Mouse (Mus musculus): ENCODE results near the gene Snrnp27. TPM values are rescaled to one million over a fixed set of nuclear protein-coding genes. Genes with fewer than 3 reads are reported as not detected.

Snrnp27 gene
- polyA plus RNA-seq, 1 experiment from 2014 or later, result 113 TPM

- no peaks in the 10 kb centered on the region for H3K9me3 ChIP-seq
- H3K4me3 ChIP-seq, result no peak overlapping the region
- ATAC-seq (replicated peaks), result no peak
- H3K36me3 ChIP-seq, result no peaks in the 10 kb centered on the region
- no peaks in the 10 kb centered on the region for H3K4me1 ChIP-seq
- 74% methylated on average over 2 of the region's 2 CpGs for WGBS
- H3K9ac ChIP-seq (replicated peaks), result no peak overlapping the region
- H3K4me2 ChIP-seq (replicated peaks), result no peak overlapping the region
- H3K27ac ChIP-seq (replicated peaks), result no peak overlapping the region
- H3K27me3 ChIP-seq, result no peaks in the 10 kb centered on the region
Observed at GRCm38 (mm10) chr6:86636495-86636894, 47.8 kb downstream of the Snrnp27 start.

GRCm38 (mm10) chr6:86630141-86630540 lies 54.2 kb downstream of the Snrnp27 start:
- no peaks in the 10 kb centered on the region for H3K36me3 ChIP-seq
- H3K27me3 ChIP-seq, result no peaks in the 10 kb centered on the region
- H3K4me3 ChIP-seq, result no peak overlapping the region
- H3K27ac ChIP-seq (replicated peaks), result no peak overlapping the region
- ATAC-seq (replicated peaks), result no peak
- H3K9me3 ChIP-seq, result no peaks in the 10 kb centered on the region
- no peak overlapping the region for H3K4me2 ChIP-seq (replicated peaks)
- no peaks in the 10 kb centered on the region for H3K4me1 ChIP-seq
- WGBS, result 58% methylated on average over 3 of the region's 3 CpGs
- no peak overlapping the region for H3K9ac ChIP-seq (replicated peaks)

GRCm38 (mm10) chr6:86627946-86628345 lies 56.4 kb downstream of the Snrnp27 start, which contains the start of gene Asprv1:
Asprv1 (plus strand) TSS chr6:86628164.
- Histone ChIP-seq H3K4me2 (replicated peaks) (no peak within 1 kb of the TSS), H3K36me3 (no peaks in the 10 kb centered on the region), H3K4me1 (peaks cover 6% of the 10 kb centered on the region; the same call in 1 of the 2 replicates), H3K27ac (replicated peaks) (no peak within 1 kb of the TSS), H3K4me3 (no peak within 1 kb of the TSS), H3K9ac (replicated peaks) (no peak within 1 kb of the TSS), H3K27me3 (no peaks in the 10 kb centered on the region), H3K9me3 (no peaks in the 10 kb centered on the region)
- WGBS, result 46% methylated on average over 10 of the region's 10 CpGs
- ATAC-seq (replicated peaks), result no peak

Other genes with a start within 250 kb of the Snrnp27 start
- 33.2 and 35.3 TPM in 2 replicates for gene C87436, start 246.1 kb downstream of the Snrnp27 start, polyA plus RNA-seq (2015; fragmentation: Nextera tagmentation; extraction: Ambion mirVana)
- gene Pcbp1, start 158.2 kb downstream of the Snrnp27 start, polyA plus RNA-seq (2015; fragmentation: Nextera tagmentation; extraction: Ambion mirVana), result 409 and 412 TPM in 2 replicates
- gene Asprv1, start 56.4 kb downstream of the Snrnp27 start, polyA plus RNA-seq (2015; fragmentation: Nextera tagmentation; extraction: Ambion mirVana), result 0.59 and 0.61 TPM in 2 replicates
- gene Mxd1, start 15.4 kb downstream of the Snrnp27 start, polyA plus RNA-seq (2015; fragmentation: Nextera tagmentation; extraction: Ambion mirVana), result 22.8 and 23.2 TPM in 2 replicates
- 48.3 TPM in 2 replicates for gene Gmcl1, start 48.9 kb upstream of the Snrnp27 start, polyA plus RNA-seq (2015; fragmentation: Nextera tagmentation; extraction: Ambion mirVana)
- gene Anxa4, start 109.1 kb upstream of the Snrnp27 start, polyA plus RNA-seq (2015; fragmentation: Nextera tagmentation; extraction: Ambion mirVana), result 5.8 and 5.9 TPM in 2 replicates
- gene Aak1, start 165.0 kb upstream of the Snrnp27 start, polyA plus RNA-seq (2015; fragmentation: Nextera tagmentation; extraction: Ambion mirVana), result 36.1 and 39.3 TPM in 2 replicates